Mouse (Mus musculus): Measurements from ENCODE around the gene Gm14214.

The Gm14214 gene

DNA sequence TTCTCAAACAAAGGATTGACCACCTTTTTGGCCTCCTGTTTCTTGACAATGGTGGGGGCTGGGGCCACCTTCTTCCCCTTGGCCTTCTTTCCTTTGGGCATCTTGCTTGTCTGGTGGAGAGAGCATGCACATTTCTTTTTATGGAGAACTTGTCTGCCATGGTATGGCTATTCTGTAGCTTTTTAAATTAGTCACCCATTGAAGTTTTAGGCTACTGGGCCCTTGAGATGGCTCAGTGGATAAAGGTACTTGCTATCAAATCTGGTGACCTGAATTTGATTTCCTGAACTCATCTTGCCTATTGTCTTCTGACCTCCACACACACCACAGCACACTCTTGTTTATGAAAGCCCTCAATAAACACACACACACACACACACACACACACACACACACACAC, at the start of gene Gm14214:
TSS of gene Gm14214 (minus strand) at position 101 of the 400 bp plus-strand sequence.
- no peak for DNase-seq (ENCODE audit: inconsistent ontology term)

- DNase-seq (ENCODE audit: inconsistent ontology term), result no peak
Measured at GRCm38 (mm10) chr2:154818599-154818998, 48.8 kb upstream of the Gm14214 start.

- no peak for DNase-seq (ENCODE audit: inconsistent ontology term)
Measured at GRCm38 (mm10) chr2:154817788-154818187, 48.0 kb upstream of the Gm14214 start.

DNA sequence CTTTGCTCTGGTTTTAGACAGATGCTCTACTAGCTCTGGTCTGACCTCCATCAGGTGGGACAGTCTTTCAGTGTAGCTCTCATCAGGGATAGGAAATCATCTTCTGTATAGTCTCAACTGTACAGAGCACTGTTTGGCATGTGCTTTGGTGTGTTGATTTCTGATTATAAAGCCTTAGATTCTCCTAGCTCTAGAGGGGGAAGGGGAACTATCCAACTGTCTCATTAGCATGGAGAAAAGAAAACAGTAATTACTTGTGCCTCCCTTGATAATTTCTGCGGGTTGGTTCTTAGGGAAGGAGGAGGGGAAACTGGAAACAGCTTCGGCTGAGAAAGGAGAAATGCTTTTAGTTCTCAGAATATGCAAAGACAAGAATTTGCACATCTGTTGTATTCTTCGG, 47.3 kb upstream of the Gm14214 start:
- no peak for DNase-seq (ENCODE audit: inconsistent ontology term)

DNA sequence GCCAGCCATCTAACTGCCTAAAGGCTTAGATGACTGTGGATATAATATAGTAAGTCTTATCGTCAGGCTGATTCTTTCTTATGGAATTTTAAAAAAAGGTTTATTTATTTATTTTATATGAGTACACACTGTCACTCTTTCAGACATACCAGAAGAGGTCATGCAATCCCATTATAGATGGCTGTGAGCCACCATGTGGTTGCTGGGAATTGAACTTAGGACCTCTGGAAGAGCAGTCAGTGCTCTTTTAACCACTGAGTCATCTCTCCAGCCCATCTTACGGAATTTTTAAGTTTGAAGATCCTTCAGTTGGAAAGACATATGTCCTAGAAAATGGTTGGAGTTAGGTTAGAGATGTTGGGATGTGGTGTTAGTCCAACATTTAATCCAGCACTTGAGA, 43.6 kb upstream of the Gm14214 start:
- DNase-seq (ENCODE audit: inconsistent ontology term), result no peak

DNA sequence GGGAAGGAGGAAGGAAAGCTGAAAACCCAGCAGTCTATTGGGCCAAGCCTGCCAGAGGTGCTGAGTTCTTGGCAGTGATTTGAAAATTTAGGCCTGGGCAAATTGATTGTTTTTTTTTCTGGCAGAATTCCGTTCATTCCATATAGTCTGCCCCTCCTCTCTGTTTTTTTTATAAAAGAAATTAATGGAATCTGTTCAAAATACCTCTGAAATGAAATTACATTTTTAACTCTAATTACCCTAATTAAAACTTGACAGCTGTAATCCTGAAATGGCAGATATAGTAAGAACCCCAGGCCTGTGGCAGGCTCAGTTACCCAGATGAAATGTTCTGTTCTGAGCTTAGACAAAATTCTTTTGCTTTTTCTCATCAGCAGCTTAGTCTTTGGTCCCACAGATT, 41.0 kb upstream of the Gm14214 start:
- DNase-seq (ENCODE audit: inconsistent ontology term), result peak; percentile 91

DNA sequence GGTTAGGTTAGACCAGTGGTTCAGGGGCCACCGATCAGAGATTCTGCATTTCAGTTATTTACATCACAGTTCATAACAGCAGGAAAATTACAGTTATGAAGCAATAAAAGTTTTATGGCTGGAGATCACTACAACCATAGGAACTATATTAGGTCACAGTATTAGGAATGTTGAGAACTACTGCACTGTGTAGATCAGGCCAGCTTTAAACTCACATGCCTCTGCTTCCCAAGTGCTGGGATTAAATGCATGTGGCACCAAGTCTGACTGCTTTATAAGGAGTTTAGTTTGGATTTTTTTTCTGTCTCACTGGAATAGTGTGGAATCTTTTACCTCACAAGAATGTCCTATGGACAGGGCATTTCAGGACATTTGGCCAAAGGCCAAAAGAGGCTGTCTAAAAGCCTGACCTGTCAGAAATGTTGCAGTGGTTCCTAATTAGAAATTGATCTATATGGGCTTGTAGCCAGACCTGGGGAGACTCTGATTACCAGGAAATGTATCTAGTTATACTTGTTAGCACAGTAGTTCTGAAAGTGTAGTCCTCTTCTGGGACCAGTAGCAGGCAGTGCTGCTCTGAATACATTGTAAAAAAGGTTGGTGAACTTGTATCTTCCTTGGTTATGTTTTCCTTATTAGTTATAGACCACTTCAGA, 39.4 kb upstream of the Gm14214 start:
- DNase-seq (ENCODE audit: inconsistent ontology term), result peak; percentile 85

GRCm38 (mm10) chr2:154807689-154808088, 37.9 kb upstream of the Gm14214 start:
- no peak for DNase-seq (ENCODE audit: inconsistent ontology term)

GRCm38 (mm10) chr2:154803845-154804244, 34.0 kb upstream of the Gm14214 start:
- no peak for DNase-seq (ENCODE audit: inconsistent ontology term)

DNA sequence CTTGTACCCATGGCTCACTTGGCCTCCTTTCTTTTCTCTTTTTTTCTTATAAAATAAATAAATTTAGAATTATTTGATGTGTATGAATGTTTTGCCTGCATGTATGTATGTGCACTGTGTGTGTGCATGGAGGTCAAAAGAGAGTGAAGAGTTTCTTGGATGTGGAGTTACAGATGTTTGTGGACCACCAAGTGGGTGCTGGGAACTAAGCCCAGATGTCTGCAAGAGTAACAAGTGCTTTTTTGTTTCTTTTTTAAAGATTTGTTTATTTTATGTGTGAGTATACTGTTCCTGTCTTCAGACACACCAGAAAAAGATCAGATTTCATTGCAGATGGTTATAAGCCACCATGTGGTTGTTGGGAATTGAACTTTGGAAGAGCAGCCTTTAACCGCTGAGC, 33.5 kb upstream of the Gm14214 start:
- DNase-seq (ENCODE audit: inconsistent ontology term), result no peak

GRCm38 (mm10) chr2:154791661-154792642, 22.1 kb upstream of the Gm14214 start:
- peak; percentile 89 for DNase-seq (ENCODE audit: inconsistent ontology term)

DNA sequence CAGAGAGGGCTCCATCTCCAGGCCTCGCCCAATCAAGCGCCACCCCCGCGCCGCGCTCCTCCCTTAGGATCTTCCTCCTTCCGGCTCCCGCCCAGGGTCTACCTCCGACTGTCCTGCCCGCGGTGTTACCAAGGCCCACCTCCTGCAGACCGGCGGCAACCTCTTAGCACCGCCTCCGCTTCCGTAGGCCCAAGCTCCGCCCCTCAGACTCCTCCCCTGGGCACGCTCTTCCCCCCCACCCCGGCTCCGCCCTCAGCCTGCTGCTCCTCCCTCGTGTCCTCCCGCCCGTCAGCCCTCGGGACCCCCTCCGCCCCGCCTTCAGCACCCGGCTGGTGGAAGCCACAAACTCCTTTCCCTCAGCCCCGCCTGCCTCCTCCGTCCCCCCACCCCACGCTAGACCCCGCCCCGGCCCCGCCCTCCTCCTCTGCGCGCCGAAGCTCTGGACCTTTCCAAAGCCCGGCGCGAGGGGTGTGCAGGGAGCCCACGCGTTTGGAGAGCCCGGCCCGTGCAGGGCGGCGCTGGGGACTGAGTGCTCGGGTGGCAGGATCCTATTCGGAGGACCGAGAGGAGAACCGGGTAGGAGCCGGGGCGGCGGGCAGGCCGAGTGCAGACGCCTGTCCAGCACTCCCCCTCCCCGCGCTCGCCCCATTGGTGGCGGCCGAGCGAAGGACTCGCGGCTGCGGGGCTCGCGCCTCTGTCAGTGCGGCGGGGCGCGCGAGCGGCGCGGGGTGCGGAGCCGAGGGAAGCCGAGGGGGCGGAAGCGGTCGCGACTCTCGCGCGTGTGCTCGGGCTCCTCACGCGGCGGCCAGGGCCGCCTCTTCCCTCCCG, 21.0 kb upstream of the Gm14214 start, which contains the start of the genes Raly and a:
TSS of gene Raly (plus strand) at position 441 of the 828 bp plus-strand sequence.
TSS of gene a (plus strand) at position 747 of the 828 bp plus-strand sequence.
- peak; percentile 100 for DNase-seq (ENCODE audit: inconsistent ontology term)

DNA sequence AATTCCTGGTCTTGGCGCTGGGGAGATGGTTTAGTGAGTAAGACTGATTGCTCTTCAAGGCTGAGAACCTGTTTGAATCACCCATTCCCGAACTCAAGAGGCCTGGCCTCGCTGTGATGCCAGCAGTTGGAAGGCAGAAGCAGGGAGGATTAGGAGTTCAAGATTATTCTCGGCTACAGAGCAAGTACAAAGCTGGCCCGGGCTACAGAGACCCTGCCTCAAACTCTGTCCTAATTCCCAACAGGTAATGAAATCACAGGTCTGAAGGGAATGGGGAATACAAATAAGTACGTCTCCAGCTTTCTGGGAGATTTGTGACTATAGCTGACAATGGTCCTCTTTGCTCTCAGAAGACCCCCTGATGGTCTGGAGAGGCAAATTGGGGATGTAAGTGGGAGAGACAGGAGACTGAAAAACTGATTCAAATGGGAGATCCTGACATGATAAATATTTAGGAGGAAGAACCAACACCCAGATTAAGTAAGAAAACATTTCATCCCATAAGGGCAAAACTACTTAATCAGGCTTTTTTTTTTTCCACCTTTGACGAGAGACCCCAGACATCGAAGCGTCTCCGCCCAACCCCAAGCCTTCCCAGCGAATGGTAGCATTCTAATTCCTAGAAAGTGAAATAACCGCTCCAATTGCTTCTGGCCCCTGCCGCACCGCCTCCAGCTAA, 20.3 kb upstream of the Gm14214 start:
- DNase-seq (ENCODE audit: inconsistent ontology term), result no peak

DNA sequence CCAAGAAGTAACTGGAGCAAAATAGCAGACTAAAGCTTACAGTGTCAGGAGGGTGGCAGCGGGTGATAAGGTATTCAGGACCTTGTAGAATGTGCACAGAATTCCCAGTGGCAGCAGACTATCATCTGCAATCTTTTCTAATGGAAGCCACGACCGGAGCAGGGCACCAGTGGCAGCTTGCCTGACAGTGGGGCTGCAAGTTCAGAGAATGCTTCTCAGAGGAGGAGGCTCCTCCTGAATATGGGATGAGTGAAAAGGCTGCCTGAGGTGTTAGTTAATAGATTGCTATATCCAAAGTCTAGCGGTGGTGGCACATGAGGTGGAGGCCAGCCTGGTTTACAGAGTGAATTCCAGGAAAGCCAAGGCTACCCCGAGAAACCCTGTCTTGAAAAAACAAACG, 19.6 kb upstream of the Gm14214 start:
- no peak for DNase-seq (ENCODE audit: inconsistent ontology term)

DNA sequence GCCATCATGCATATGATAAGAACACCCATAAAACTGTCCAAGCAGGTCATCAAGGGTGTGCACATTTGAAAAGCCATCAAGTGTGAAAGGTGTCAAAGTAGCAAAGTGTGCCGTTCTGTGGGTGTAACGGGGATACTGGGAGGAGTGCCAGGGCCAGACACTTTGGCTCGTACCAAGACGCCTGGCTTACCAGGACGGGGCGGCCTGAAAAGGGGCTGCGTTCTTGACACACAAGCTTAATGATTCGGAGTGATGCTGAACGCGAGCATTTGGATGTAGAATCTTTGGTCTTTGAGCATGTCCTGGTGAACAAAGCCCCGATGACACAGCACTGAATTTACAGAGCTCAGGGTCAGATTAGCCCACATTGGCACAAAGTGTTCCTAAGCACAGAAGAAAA, 16.9 kb upstream of the Gm14214 start:
- no peak for DNase-seq (ENCODE audit: inconsistent ontology term)

- no peak for DNase-seq (ENCODE audit: inconsistent ontology term)
Measured at GRCm38 (mm10) chr2:154786187-154786586, 16.4 kb upstream of the Gm14214 start.

GRCm38 (mm10) chr2:154785284-154785683, 15.5 kb upstream of the Gm14214 start:
- DNase-seq (ENCODE audit: inconsistent ontology term), result peak; percentile 63

- DNase-seq (ENCODE audit: inconsistent ontology term), result no peak
Measured at GRCm38 (mm10) chr2:154782856-154783650, 13.2 kb upstream of the Gm14214 start.

DNA sequence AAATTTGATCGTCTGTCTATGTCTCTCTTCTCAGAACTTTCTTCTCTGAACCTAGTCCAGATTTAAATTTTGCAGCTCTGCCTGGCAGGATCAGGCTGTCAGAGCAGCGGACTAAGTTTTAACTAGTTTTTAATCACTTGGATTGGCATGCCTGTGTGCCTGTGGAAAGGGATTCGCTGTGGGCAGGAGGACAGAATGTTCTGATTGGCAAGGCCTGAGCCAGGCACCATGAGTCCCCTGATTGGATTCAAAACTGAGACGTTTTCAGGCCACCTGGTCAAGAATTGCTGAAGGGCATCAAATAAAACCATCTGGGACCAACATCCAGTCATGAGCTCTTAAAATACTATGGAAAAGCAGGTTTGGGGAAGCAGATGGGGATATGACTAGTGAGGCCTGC, 12.5 kb upstream of the Gm14214 start:
- DNase-seq (ENCODE audit: inconsistent ontology term), result no peak

DNA sequence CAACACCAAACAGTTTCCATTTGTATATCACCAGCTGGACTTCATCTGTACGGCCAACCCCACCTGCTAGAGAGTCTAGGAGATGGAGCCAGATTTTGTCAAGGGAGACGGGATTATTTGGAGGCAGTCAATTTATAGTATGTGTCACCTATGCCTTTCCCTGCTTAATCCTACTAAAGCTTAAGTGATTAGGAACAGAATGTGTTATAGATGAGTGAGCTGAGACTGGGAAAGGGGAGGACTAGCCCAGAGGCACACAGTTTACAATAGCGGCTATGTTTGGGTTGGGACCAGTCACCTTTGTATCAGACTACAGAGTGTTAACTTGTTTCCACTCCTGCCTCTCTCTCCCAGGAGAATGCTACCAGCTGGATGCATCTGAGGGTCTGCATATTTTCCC, 9.8 kb upstream of the Gm14214 start:
- DNase-seq (ENCODE audit: inconsistent ontology term), result no peak
